Mouse (Mus musculus): ENCODE measurements around the gene Cep97. TPM values are rescaled to one million over a fixed set of nuclear protein-coding genes. Genes with fewer than 3 reads are reported as not detected.
A peak's percentile ranks its signal among the peaks of the same experiment; 100 is the strongest.

The Cep97 gene
- total RNA-seq (2014; rRNA removed): 7.7 and 11.5 TPM in 2 replicates
- 6.1 and 6.8 TPM in 2 replicates for polyA plus RNA-seq (2015; fragmentation: Nextera tagmentation; extraction: Ambion mirVana)

GRCm38 (mm10) chr16:55934453-55935037 is at the start of gene Cep97:
Cep97 (minus strand) TSS chr16:55934855.
- peak within 1 kb of the TSS; percentile 74 for H3K4me3 ChIP-seq (ENCODE audit: low read depth, low read length)
- peak; percentile 26; the same call in 1 of the 2 replicates for TF ChIP-seq CTCF (IDR thresholded peaks at IDR 0.05)

GRCm38 (mm10) chr16:55974903-55975285 is 40.2 kb upstream of the Cep97 start:
- DNase-seq (ENCODE audit: low spot score) (peak; percentile 44), ATAC-seq (ENCODE audit: low FRiP score) (no peak)
- Histone ChIP-seq H3K27me3 (ENCODE audit: insufficient read depth, low read length) (no peaks in the 10 kb centered on the region), H3K27ac (ENCODE audit: low read depth, low read length) (peak overlapping the region; percentile 92), H3K4me3 (ENCODE audit: low read depth, low read length) (peak overlapping the region; percentile 100), H3K36me3 (ENCODE audit: insufficient read depth, low read length) (peaks cover 15% of the 10 kb centered on the region), H3K9ac (replicated peaks; ENCODE audit: low read length, poor library complexity, severe bottlenecking) (peak overlapping the region; percentile 79), H3K4me2 (ENCODE audit: low read depth, low read length, poor library complexity, severe bottlenecking) (peak overlapping the region; percentile 58), H3K4me1 (ENCODE audit: insufficient read depth, low read length) (peaks cover 4% of the 10 kb centered on the region), H3K9me3 (ENCODE audit: low read length) (no peaks in the 10 kb centered on the region)
- no peak for TF ChIP-seq CTCF (IDR thresholded peaks at IDR 0.05)
- 6% methylated on average over 14 of the region's 14 CpGs for WGBS

More at GRCm38 (mm10) chr16:55934453-55935037, at the start of gene Cep97:
- DNase-seq (ENCODE audit: low spot score) (peak; percentile 96), ATAC-seq (ENCODE audit: low FRiP score) (peak; percentile 98)
- no peaks in the 10 kb centered on the region for H3K9me3 ChIP-seq (ENCODE audit: low read length)
- H3K4me1 ChIP-seq (ENCODE audit: insufficient read depth, low read length): no peaks in the 10 kb centered on the region
- WGBS: under 1% methylated on average over 24 of the region's 24 CpGs
- peak within 1 kb of the TSS; percentile 56 for H3K9ac ChIP-seq (replicated peaks; ENCODE audit: low read length, poor library complexity, severe bottlenecking)
- H3K4me2 ChIP-seq (ENCODE audit: low read depth, low read length, poor library complexity, severe bottlenecking): peak within 1 kb of the TSS; percentile 80
- no peaks in the 10 kb centered on the region for H3K27me3 ChIP-seq (ENCODE audit: insufficient read depth, low read length)
- H3K36me3 ChIP-seq (ENCODE audit: insufficient read depth, low read length): no peaks in the 10 kb centered on the region
- peak within 1 kb of the TSS; percentile 69 for H3K27ac ChIP-seq (ENCODE audit: low read depth, low read length)

- peak overlapping the region; percentile 58 for H3K4me2 ChIP-seq (ENCODE audit: low read depth, low read length, poor library complexity, severe bottlenecking)
- H3K27me3 ChIP-seq (ENCODE audit: insufficient read depth, low read length): no peaks in the 10 kb centered on the region
- H3K36me3 ChIP-seq (ENCODE audit: insufficient read depth, low read length): peaks cover 19% of the 10 kb centered on the region
- no peaks in the 10 kb centered on the region for H3K9me3 ChIP-seq (ENCODE audit: low read length)
- peak overlapping the region; percentile 79 for H3K9ac ChIP-seq (replicated peaks; ENCODE audit: low read length, poor library complexity, severe bottlenecking)
- under 1% methylated on average over 49 of the region's 55 CpGs for WGBS
- peaks cover 4% of the 10 kb centered on the region for H3K4me1 ChIP-seq (ENCODE audit: insufficient read depth, low read length)
- DNase-seq (ENCODE audit: low spot score) (peak; percentile 84), ATAC-seq (ENCODE audit: low FRiP score) (peak; percentile 68)
- TF ChIP-seq CTCF (IDR thresholded peaks at IDR 0.05): no peak
- peak overlapping the region; percentile 92 for H3K27ac ChIP-seq (ENCODE audit: low read depth, low read length)
- H3K4me3 ChIP-seq (ENCODE audit: low read depth, low read length): peak overlapping the region; percentile 100
Observed at GRCm38 (mm10) chr16:55974256-55974902, 39.7 kb upstream of the Cep97 start.

- H3K36me3 ChIP-seq (ENCODE audit: insufficient read depth, low read length): peaks cover 19% of the 10 kb centered on the region
- H3K4me2 ChIP-seq (ENCODE audit: low read depth, low read length, poor library complexity, severe bottlenecking): peak within 1 kb of the TSS; percentile 58
- no peaks in the 10 kb centered on the region for H3K9me3 ChIP-seq (ENCODE audit: low read length)
- TF ChIP-seq CTCF (IDR thresholded peaks at IDR 0.05): peak; percentile 20; the same call in 1 of the 2 replicates
- peak within 1 kb of the TSS; percentile 100 for H3K4me3 ChIP-seq (ENCODE audit: low read depth, low read length)
- under 1% methylated on average over 81 of the region's 86 CpGs for WGBS
- DNase-seq (ENCODE audit: low spot score): peak; percentile 99
- ATAC-seq (ENCODE audit: low FRiP score): peak; percentile 99
- H3K9ac ChIP-seq (replicated peaks; ENCODE audit: low read length, poor library complexity, severe bottlenecking): peak within 1 kb of the TSS; percentile 79
- peak within 1 kb of the TSS; percentile 92 for H3K27ac ChIP-seq (ENCODE audit: low read depth, low read length)
- H3K4me1 ChIP-seq (ENCODE audit: insufficient read depth, low read length): peaks cover 4% of the 10 kb centered on the region
- no peaks in the 10 kb centered on the region for H3K27me3 ChIP-seq (ENCODE audit: insufficient read depth, low read length)
Observed at GRCm38 (mm10) chr16:55973431-55974255, 39.0 kb upstream of the Cep97 start, which contains the start of gene Zbtb11. Zbtb11 (plus strand) TSS chr16:55973883.

GRCm38 (mm10) chr16:55972626-55973201 is 38.1 kb upstream of the Cep97 start:
- H3K4me3 ChIP-seq (ENCODE audit: low read depth, low read length): peak overlapping the region; percentile 29; the same call in 1 of the 2 replicates
- WGBS: 61% methylated on average over 10 of the region's 10 CpGs
- H3K9me3 ChIP-seq (ENCODE audit: low read length): no peaks in the 10 kb centered on the region

More at GRCm38 (mm10) chr16:55972626-55973201, 38.1 kb upstream of the Cep97 start:
- no peak overlapping the region for H3K9ac ChIP-seq (replicated peaks; ENCODE audit: low read length, poor library complexity, severe bottlenecking)
- DNase-seq (ENCODE audit: low spot score): no peak
- H3K4me1 ChIP-seq (ENCODE audit: insufficient read depth, low read length): peaks cover 4% of the 10 kb centered on the region
- H3K36me3 ChIP-seq (ENCODE audit: insufficient read depth, low read length): peaks cover 19% of the 10 kb centered on the region
- H3K27me3 ChIP-seq (ENCODE audit: insufficient read depth, low read length): no peaks in the 10 kb centered on the region
- peak overlapping the region; percentile 53 for H3K4me2 ChIP-seq (ENCODE audit: low read depth, low read length, poor library complexity, severe bottlenecking)
- no peak for ATAC-seq (ENCODE audit: low FRiP score)
- no peak for TF ChIP-seq CTCF (IDR thresholded peaks at IDR 0.05)
- no peak overlapping the region for H3K27ac ChIP-seq (ENCODE audit: low read depth, low read length)
